Mouse (Mus musculus): ENCODE measurements around the gene Ppil3.
A peak's percentile ranks its signal among the peaks of the same experiment; 100 is the strongest.

Gene Ppil3

GRCm38 (mm10) chr1:58408141-58408540, 37.1 kb downstream of the Ppil3 start:
- no peak for DNase-seq

- DNase-seq, result no peak
Measured at GRCm38 (mm10) chr1:58407321-58407720, 38.0 kb downstream of the Ppil3 start.

- no peak for DNase-seq
Measured at GRCm38 (mm10) chr1:58403745-58404144, 41.5 kb downstream of the Ppil3 start.

GRCm38 (mm10) chr1:58401396-58401795, 43.9 kb downstream of the Ppil3 start:
- no peak for DNase-seq

- DNase-seq, result no peak
Measured at GRCm38 (mm10) chr1:58397731-58398130, 47.6 kb downstream of the Ppil3 start.

GRCm38 (mm10) chr1:58396179-58396578, 49.1 kb downstream of the Ppil3 start:
- DNase-seq, result no peak

- DNase-seq, result no peak
Measured at GRCm38 (mm10) chr1:58395341-58395740, 49.9 kb downstream of the Ppil3 start.

GRCm38 (mm10) chr1:58393284-58394195, 51.7 kb downstream of the Ppil3 start:
- DNase-seq, result peak; percentile 28 to 46

- peak; percentile 88 to 89 for DNase-seq
Measured at GRCm38 (mm10) chr1:58392652-58393283, 52.5 kb downstream of the Ppil3 start, which contains the start of gene Bzw1. Gene Bzw1 (plus strand): TSS chr1:58392898.

- no peak for DNase-seq
Measured at GRCm38 (mm10) chr1:58392268-58392651, 53.0 kb downstream of the Ppil3 start.

GRCm38 (mm10) chr1:58391421-58392267, 53.6 kb downstream of the Ppil3 start:
- DNase-seq, result no peak

GRCm38 (mm10) chr1:58382586-58383281, 62.6 kb downstream of the Ppil3 start:
- DNase-seq, result no peak

All from thymus, adult 18-20 months (tissue).